Comparison of ENCODE assay signal across 23 mouse cellular contexts in the genomic region with DNA sequence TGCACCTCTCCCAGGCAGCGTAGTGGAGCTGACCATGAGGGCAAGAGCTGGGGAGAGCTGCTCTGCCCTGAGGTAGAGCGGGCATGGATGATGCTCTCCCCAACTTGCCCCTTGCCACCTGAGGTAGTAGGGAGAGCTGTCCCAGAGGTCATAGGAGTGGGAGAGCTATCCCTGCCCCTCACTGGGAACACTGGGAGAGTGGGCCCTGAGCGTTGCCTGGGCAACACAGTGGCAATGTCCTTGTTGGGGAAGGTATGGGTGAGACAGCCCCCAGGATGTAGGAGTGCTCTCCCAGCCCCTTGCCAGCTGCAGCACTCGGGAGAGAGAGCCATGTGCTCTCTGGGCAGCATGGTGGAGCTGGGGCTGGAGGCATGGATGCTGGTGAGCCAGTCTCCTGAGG.
A peak's percentile ranks its signal among the peaks of the same experiment; 100 is the strongest.
DNase-seq lines count a peak whose midpoint lies in the region; ATAC-seq and TF ChIP-seq lines count a peak whose summit lies in the region.
"Had no signal": no experiment of that assay in that cellular context is flagged by ENCODE, and none has a peak within 500 bp of the region (broad histone marks: within the 10 kb centered on the region; RNA-seq: fewer than 3 reads in every experiment).

No protein-coding gene starts in this region.

- no peak overlapping the region for H3K4me2 ChIP-seq in lung, embryonic 15.5 days
- H3K4me2 ChIP-seq in midbrain, embryonic 12.5 days (replicated peaks) = no peak overlapping the region
- H3K4me2 ChIP-seq in midbrain, postnatal 0 days (ENCODE audit: low read depth, low read length, poor library complexity, severe bottlenecking) = no peak overlapping the region
- H3K4me2 ChIP-seq: heart, embryonic 11.5 days; hindbrain, embryonic 14.5 days had no signal

- no peaks in the 10 kb centered on the region for H3K36me3 ChIP-seq in heart, embryonic 10.5 days
- no peaks in the 10 kb centered on the region for H3K36me3 ChIP-seq in lung, embryonic 15.5 days
- no peaks in the 10 kb centered on the region for H3K36me3 ChIP-seq in midbrain, embryonic 12.5 days
- no peaks in the 10 kb centered on the region for H3K36me3 ChIP-seq in midbrain, postnatal 0 days (ENCODE audit: insufficient read depth, low read length)

- no peaks in the 10 kb centered on the region for H3K27me3 ChIP-seq in heart, embryonic 10.5 days (ENCODE audit: insufficient read depth, poor library complexity, severe bottlenecking)
- no peaks in the 10 kb centered on the region for H3K27me3 ChIP-seq in lung, embryonic 15.5 days
- H3K27me3 ChIP-seq in midbrain, embryonic 12.5 days = no peaks in the 10 kb centered on the region
- no peaks in the 10 kb centered on the region for H3K27me3 ChIP-seq in midbrain, postnatal 0 days (ENCODE audit: insufficient read depth, low read length)

- intact Hi-C loops in heart, postnatal 14 days (cut with DNase I) = no loop called here

- 0 out of 2 replicates have a peak, but pooled peaks have one; percentile 39 for ATAC-seq in lung, embryonic 15.5 days (ENCODE audit: borderline replicate concordance, extremely low read depth, low FRiP score, low TSS enrichment)
- 0 out of 2 replicates have a peak, but pooled peaks have one; percentile 12 for ATAC-seq in midbrain, embryonic 12.5 days (ENCODE audit: low FRiP score, low read depth)
- ATAC-seq in midbrain, postnatal 0 days (ENCODE audit: low FRiP score) = no peak
- ATAC-seq in monocyte, adult 5-6 weeks (replicated peaks; ENCODE audit: insufficient number of reproducible peaks, low FRiP score, low TSS enrichment, poor library complexity, severe bottlenecking) = 0 out of 2 replicates have a peak, but pooled peaks have one; percentile 31
- ATAC-seq: CD4-positive, CD25-positive, alpha-beta regulatory T cell, adult 4 months; forebrain, embryonic 14.5 days; forebrain, postnatal 0 days; hindbrain, postnatal 0 days had no signal

- no peak overlapping the region for H3K9ac ChIP-seq in lung, embryonic 15.5 days
- no peak overlapping the region for H3K9ac ChIP-seq in midbrain, embryonic 12.5 days (replicated peaks)
- no peak overlapping the region for H3K9ac ChIP-seq in midbrain, postnatal 0 days (replicated peaks; ENCODE audit: low read length, poor library complexity, severe bottlenecking)
- H3K9ac ChIP-seq: forebrain, postnatal 0 days; hindbrain, embryonic 14.5 days had no signal

- no peak for TF ChIP-seq CTCF in midbrain, postnatal 0 days (IDR thresholded peaks at IDR 0.05)

- no peaks in the 10 kb centered on the region for H3K4me1 ChIP-seq in heart, embryonic 10.5 days
- no peaks in the 10 kb centered on the region for H3K4me1 ChIP-seq in lung, embryonic 15.5 days
- H3K4me1 ChIP-seq in midbrain, embryonic 12.5 days = no peaks in the 10 kb centered on the region; the same call in 1 of the 2 replicates
- no peaks in the 10 kb centered on the region for H3K4me1 ChIP-seq in midbrain, postnatal 0 days (ENCODE audit: insufficient read depth, low read length)

- H3K4me3 ChIP-seq in heart, embryonic 10.5 days = no peak overlapping the region
- H3K4me3 ChIP-seq in lung, embryonic 15.5 days = no peak overlapping the region
- H3K4me3 ChIP-seq in midbrain, embryonic 12.5 days = no peak overlapping the region
- no peak overlapping the region for H3K4me3 ChIP-seq in midbrain, postnatal 0 days (ENCODE audit: low read depth, low read length)
- H3K4me3 ChIP-seq: heart, adult 2 months had no signal

- no peaks in the 10 kb centered on the region for H3K9me3 ChIP-seq in heart, embryonic 10.5 days
- H3K9me3 ChIP-seq in lung, embryonic 15.5 days = no peaks in the 10 kb centered on the region
- H3K9me3 ChIP-seq in midbrain, embryonic 12.5 days = no peaks in the 10 kb centered on the region
- no peaks in the 10 kb centered on the region for H3K9me3 ChIP-seq in midbrain, postnatal 0 days (ENCODE audit: low read length)

- 85% methylated on average over 4 of the region's 4 CpGs for WGBS in heart, embryonic 10.5 days
- WGBS in lung, embryonic 15.5 days = 76% methylated on average over 4 of the region's 4 CpGs
- 83% methylated on average over 4 of the region's 4 CpGs for WGBS in midbrain, embryonic 12.5 days
- 72% methylated on average over 4 of the region's 4 CpGs for WGBS in midbrain, postnatal 0 days

- H3K27ac ChIP-seq in heart, embryonic 10.5 days = no peak overlapping the region
- H3K27ac ChIP-seq in lung, embryonic 15.5 days = no peak overlapping the region
- H3K27ac ChIP-seq in midbrain, embryonic 12.5 days (replicated peaks) = no peak overlapping the region
- H3K27ac ChIP-seq in midbrain, postnatal 0 days (ENCODE audit: low read depth, low read length) = no peak overlapping the region
- H3K27ac ChIP-seq: heart, adult 2 months; hindbrain, embryonic 14.5 days; hindbrain, postnatal 0 days had no signal

- peak; percentile 72 for DNase-seq in heart, embryonic 10.5 days (ENCODE audit: low spot score)
- no peak for DNase-seq in heart, postnatal 14 days
- no peak for DNase-seq in lung, postnatal 4 days
- no peak for DNase-seq in midbrain, postnatal 0 days (ENCODE audit: low spot score)
- DNase-seq in frontal cortex, postnatal 36 days (ENCODE audit: low spot score in 2 of 2) = no peak
- DNase-seq: adrenal gland, adult 2 months; adrenal gland, postnatal 14 days; cerebellum, adult 11 months; cerebellum, adult 2 months; cerebellum, adult 9-11 months; cerebellum, postnatal 25 days; forebrain, postnatal 0 days; gastrocnemius, postnatal 25 days; heart, adult 2 months; heart, postnatal 4 days had no signal
